Mouse (Mus musculus): ENCODE measurements at regions not wholly inside any gene's neighbourhood (a gene's known extent, or its start where the extent isn't known, plus 50 kb on each side); places are given as distances from the start of the nearest gene placed in this dataset.

DNA sequence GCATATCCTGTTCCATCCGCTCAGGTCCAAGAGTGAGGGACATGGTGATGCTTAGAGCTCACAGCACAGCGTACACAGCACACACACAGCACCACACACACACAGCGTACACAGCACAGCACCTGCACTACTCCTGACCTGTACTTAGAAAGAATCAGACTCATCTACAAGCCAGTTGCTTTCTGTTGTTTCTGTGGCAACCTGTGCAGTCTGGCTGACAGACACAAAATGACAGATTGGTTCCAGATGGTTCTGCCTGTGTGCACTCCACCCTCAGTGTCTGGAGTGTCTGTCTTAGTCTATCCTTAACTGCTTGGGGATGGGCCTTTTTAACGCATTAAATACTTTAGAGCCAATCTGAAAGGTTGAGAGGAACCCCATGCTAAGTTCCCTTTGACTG, 150.4 kb upstream of the Kcnab2 start:
- DNase-seq: peak; percentile 63 to 64

DNA sequence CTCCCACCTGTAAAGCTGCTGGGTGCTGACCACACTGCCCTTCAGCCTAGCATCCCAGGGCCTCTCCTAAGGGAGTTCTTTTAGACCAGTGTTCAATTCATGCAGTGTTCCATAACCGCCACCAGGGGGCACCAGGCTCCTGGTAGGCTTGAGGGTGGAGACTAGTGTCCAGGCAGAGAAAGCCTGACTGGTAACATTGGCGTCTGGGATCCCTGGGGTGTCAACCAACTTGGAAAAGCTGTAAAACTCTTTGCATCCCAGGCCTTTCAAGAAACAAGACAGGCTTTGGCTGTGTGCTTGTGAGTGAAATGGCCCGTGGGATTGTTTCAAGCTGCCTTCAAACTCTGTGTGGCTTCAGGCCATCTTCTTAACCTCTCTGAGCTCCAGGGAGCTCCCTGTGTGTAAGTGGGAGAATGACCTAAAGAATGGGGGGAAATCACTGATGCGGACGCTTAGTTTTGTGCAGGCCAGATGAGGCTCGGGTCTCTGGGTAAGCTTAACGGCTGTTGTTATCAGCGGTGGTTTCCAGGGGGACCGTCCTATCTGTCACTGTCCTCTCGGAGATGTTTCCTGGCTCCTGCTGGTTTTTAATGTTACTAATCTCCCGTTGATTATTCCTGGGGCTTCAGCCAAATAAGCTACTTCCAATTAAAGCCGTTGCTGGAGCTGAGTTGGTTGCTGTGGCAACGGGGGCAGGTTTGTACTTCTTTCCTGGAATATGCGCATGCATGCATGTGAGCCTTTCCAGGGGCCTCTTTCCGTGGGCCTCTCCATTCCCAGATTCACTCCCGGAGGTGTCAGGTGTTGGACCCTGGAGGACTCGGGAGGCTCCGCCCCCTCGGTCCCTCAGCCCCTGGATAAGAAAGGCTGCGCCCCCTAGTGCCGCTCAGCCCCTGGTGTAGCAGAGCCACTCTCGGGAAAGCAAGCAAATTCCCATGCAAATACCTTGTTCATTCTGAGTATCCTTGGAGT, 147.6 kb upstream of the Kcnab2 start:
- peak; percentile 80 to 81 for DNase-seq

DNA sequence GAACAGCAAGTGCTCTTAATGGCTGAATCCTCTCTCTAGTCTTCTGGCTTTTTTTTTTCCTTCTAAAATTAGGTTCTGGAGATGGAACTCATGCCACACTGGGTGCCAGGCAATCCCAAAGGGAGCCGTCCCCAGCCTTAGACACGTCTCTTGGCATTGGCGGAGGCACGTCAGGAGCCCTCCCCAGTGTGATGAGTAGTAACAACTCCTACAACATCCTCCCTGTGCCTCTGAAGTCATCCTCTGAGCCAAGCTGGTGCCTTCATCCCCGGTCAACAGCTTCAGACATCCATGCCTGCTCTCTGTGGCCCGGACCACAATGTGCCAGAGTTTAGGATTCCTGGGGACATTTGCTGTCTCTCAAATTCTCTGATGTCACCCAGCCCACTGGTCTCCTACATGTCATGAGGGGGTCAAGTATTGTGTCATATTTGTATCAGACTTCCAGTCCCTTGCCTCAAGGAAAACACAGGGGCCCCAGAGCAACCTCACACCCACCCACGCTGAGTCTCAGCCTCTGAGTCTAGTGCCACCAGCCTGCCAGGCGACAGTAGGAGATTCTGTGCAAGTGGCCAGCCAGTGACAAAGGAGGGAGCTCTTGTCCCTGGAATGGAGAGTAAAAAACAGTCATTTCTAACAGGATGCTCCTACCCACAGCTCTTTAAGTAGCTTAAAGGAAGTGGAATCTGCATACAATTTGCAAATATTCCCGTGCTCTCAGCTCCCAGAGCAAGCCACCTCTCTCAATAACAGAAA, 144.5 kb upstream of the Kcnab2 start:
- DNase-seq: no peak

DNA sequence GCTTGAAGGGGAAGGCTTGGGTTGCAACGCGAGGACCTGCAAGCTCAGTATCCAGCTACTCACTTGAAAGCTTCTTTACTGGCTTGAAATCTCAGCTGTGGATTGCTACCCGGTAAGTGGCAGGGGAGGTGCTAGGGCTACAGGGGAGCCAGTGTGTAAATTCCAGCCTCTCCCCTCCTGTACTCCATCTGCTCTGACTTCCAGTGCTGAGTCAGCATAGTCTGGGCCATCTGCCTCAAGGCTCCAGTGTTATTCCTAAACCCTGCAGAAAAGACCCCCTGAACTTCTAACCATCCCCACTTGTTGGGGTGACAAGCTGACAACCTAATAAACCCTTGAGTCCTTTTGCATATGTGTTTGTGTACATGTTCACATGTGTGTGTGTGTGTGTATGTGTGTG, 140.0 kb upstream of the Kcnab2 start:
- DNase-seq: no peak

DNA sequence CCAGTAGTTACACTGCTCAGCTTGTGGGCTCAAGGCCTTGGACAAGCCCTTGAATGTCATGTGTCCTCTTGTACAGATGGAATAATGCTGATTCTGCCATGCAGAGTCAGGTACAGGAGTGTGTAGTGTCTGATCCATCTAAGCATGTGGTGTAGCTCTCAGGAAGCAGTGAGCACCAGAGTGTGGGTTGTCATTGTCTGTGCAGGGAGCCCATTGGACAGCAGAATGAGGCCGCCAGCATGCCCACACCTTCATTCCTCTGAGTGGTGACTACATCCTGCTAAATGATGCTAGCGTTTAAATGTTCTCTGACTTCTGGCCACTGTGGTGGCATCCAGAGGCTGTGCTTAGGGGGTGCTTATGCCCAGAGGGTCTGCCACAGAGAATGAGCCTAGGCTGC, 137.5 kb upstream of the Kcnab2 start:
- DNase-seq: no peak

DNA sequence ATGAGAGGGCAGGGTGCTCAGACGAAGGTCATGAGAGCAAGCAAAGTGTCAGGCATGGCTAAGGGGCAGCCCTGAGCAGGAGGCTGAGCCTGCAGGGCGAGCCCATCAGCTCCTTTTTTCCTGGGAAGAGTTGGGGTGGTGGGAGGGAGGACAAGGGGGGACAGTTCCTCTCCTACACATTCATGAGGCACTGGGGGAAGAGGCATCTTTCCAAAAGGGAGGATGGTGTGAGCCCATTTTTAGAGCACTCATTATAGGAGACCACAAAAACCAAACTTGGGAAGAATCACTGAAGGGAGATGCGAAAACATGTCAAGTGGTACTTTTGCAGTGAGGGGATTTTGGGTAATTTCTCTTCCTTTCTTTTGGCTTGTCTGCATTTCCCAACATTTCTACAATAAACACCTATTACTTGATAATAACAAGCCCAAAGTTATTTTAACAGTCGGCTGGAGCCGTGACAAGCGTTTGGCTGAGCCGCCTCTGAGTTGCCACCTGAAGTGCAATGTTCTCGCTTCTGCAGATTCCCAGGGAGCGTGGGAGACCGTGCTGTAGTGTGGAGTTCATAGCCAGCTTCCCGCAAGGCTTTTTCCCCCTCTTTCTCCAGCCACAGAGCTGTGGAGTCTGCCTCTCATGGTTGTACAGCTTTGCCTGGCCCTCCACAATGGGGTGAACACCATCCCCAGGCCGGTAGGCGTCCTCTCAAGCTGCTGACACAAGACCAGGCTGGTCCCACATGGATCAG, 136.9 kb upstream of the Kcnab2 start:
- DNase-seq: no peak

Small RNA genes in the stretch of these regions (microRNA-seq; reads per million reads assigned to microRNA genes)
- gene Gm25779: 0 reads per million in 2 experiments
